Mouse (Mus musculus) CH12.LX (cell line): Measurements from ENCODE around the gene Ddah1.

Source experiments
- BHLHE40 ChIP-seq: IDR thresholded peaks from 2 replicates; pipeline ENCODE4 v1.6.1; 2011; ENCODE audit warnings: mild to moderate bottlenecking, low read depth, low read length, improper control_type of control experiment
- CHD2 ChIP-seq: IDR thresholded peaks from 2 replicates; pipeline ENCODE4 v1.6.1; 2011; ENCODE audit warnings: low read length, improper control_type of control experiment
- CTCF ChIP-seq, 2 experiments: IDR thresholded peaks in 1 of 2; conservative IDR thresholded peaks in 1 of 2; 2 replicates each; pipeline ENCODE4 v1.5.1; 2011 to 2012; ENCODE audit warnings: low read depth in 2 of 2, low read length in 2 of 2, improper control_type of control experiment in 1 of 2, inconsistent platforms in 1 of 2, mild to moderate bottlenecking in 1 of 2, moderate library complexity in 1 of 2
- GABPA ChIP-seq: IDR thresholded peaks from 2 replicates; pipeline ENCODE4 v1.6.1; 2012; ENCODE audit warnings: low read depth, low read length, improper control_type of control experiment, inconsistent platforms; ENCODE audit not compliant: insufficient replicate concordance
- MAFK ChIP-seq: IDR thresholded peaks from 2 replicates; pipeline ENCODE4 v1.6.1; 2011; ENCODE audit warnings: low read length, improper control_type of control experiment; ENCODE audit not compliant: insufficient replicate concordance
- MXI1 ChIP-seq: IDR thresholded peaks from 2 replicates; pipeline ENCODE4 v1.6.1; 2011; ENCODE audit warnings: mild to moderate bottlenecking, low read depth, low read length, improper control_type of control experiment
- MYC ChIP-seq: IDR thresholded peaks from 2 replicates; pipeline ENCODE4 v1.6.1; 2011; ENCODE audit warnings: low read depth, mild to moderate bottlenecking, improper control_type of control experiment, low read length
- NRF1 ChIP-seq: IDR thresholded peaks from 2 replicates; pipeline ENCODE4 v1.6.1; 2014; ENCODE audit warnings: low read depth, mild to moderate bottlenecking, inconsistent platforms, low read length, improper control_type of control experiment, moderate library complexity
- POLR2A ChIP-seq: IDR thresholded peaks from 2 replicates; pipeline ENCODE4 v1.6.1; 2011; ENCODE audit warnings: low read depth, mild to moderate bottlenecking, improper control_type of control experiment, low read length
- RAD21 ChIP-seq: IDR thresholded peaks from 2 replicates; pipeline ENCODE4 v1.6.1; 2011; ENCODE audit warnings: low read depth, mild to moderate bottlenecking, low read length, improper control_type of control experiment, moderate library complexity
- SIN3A ChIP-seq: IDR thresholded peaks from 2 replicates; pipeline ENCODE4 v1.6.1; 2012; ENCODE audit warnings: low read length, improper control_type of control experiment, inconsistent platforms

- no peak for TF ChIP-seq CTCF (conservative IDR thresholded peaks at IDR 0.05 in 1 of 2, IDR thresholded peaks at IDR 0.05 in 1 of 2; ENCODE audit: low read depth in 2 of 2, low read length in 2 of 2)
- TF ChIP-seq GABPA: no peak
- TF ChIP-seq SIN3A: no peak
- no peak for TF ChIP-seq POLR2A
- TF ChIP-seq CHD2: no peak
- TF ChIP-seq MYC: no peak
- TF ChIP-seq BHLHE40: no peak
- TF ChIP-seq RAD21: no peak
- TF ChIP-seq MXI1: no peak
- TF ChIP-seq NRF1: no peak
- no peak for TF ChIP-seq MAFK
Observed at GRCm38 (mm10) chr3:145894131-145894530, 135.7 kb downstream of the Ddah1 start.
